Mouse (Mus musculus): ENCODE results near the gene Eno3. TPM values are rescaled to one million over a fixed set of nuclear protein-coding genes. Genes with fewer than 3 reads are reported as not detected.

Gene Eno3
- polyA plus RNA-seq, 1 experiment from 2014 or later: 12.8 TPM

DNA sequence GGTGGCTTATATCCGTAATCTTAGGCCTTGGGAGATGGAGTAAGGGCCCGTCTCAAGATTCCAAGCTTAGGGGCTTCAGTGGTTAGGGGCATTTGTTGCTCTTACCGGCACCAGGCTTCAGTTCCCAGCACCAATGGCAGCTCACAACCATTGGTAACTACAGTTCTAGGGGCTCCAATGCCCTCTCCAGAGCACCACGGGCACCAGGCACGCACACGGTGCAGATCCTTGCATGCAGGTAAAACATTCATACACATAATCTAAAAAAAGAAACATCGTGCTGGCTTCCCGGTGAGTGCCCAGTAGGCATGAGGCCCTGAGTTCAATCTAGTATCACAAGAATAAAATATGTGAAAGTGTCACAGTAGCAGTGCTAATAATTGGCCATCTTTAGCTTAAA lies 6.1 kb downstream of the Eno3 start:
- Histone ChIP-seq H3K36me3 (ENCODE audit: control insufficient read depth, insufficient read depth, low read length) (peaks cover 12% of the 10 kb centered on the region), H3K27me3 (replicated peaks; ENCODE audit: control insufficient read depth, insufficient read depth, low read length) (no peaks in the 10 kb centered on the region), H3K9ac (ENCODE audit: low read depth, low read length) (no peak overlapping the region), H3K4me3 (ENCODE audit: low read length) (no peak overlapping the region), H3K27ac (ENCODE audit: low read length) (no peak overlapping the region), H3K4me2 (ENCODE audit: low read depth, low read length) (no peak overlapping the region), H3K9me3 (ENCODE audit: control insufficient read depth, low read length) (no peaks in the 10 kb centered on the region), H3K4me1 (ENCODE audit: control insufficient read depth, insufficient read depth, low read length) (peaks cover 10% of the 10 kb centered on the region)
- WGBS: 93% methylated on average over 8 of the region's 8 CpGs
- ATAC-seq: no peak

GRCm38 (mm10) chr11:70663957-70664356 lies 7.0 kb downstream of the Eno3 start:
- no peak overlapping the region for H3K9ac ChIP-seq (ENCODE audit: low read depth, low read length)
- no peak overlapping the region for H3K4me3 ChIP-seq (ENCODE audit: low read length)
- peaks cover 12% of the 10 kb centered on the region for H3K36me3 ChIP-seq (ENCODE audit: control insufficient read depth, insufficient read depth, low read length)
- no peaks in the 10 kb centered on the region for H3K9me3 ChIP-seq (ENCODE audit: control insufficient read depth, low read length)
- H3K27me3 ChIP-seq (replicated peaks; ENCODE audit: control insufficient read depth, insufficient read depth, low read length): no peaks in the 10 kb centered on the region
- no peak overlapping the region for H3K4me2 ChIP-seq (ENCODE audit: low read depth, low read length)
- H3K27ac ChIP-seq (ENCODE audit: low read length): no peak overlapping the region
- H3K4me1 ChIP-seq (ENCODE audit: control insufficient read depth, insufficient read depth, low read length): peaks cover 5% of the 10 kb centered on the region
- WGBS: 89% methylated on average over 6 of the region's 6 CpGs
- ATAC-seq: no peak

- ATAC-seq: no peak
- Histone ChIP-seq H3K27me3 (replicated peaks; ENCODE audit: control insufficient read depth, insufficient read depth, low read length) (no peaks in the 10 kb centered on the region), H3K4me1 (ENCODE audit: control insufficient read depth, insufficient read depth, low read length) (peaks cover 2% of the 10 kb centered on the region; the same call in 1 of the 2 replicates), H3K9me3 (ENCODE audit: control insufficient read depth, low read length) (no peaks in the 10 kb centered on the region), H3K4me2 (ENCODE audit: low read depth, low read length) (no peak overlapping the region), H3K4me3 (ENCODE audit: low read length) (no peak overlapping the region), H3K27ac (ENCODE audit: low read length) (no peak overlapping the region), H3K36me3 (ENCODE audit: control insufficient read depth, insufficient read depth, low read length) (peaks cover 12% of the 10 kb centered on the region), H3K9ac (ENCODE audit: low read depth, low read length) (no peak overlapping the region)
- 92% methylated on average over 9 of the region's 9 CpGs for WGBS
These were observed 7.7 kb downstream of the Eno3 start for GRCm38 (mm10) chr11:70664741-70665140.

DNA sequence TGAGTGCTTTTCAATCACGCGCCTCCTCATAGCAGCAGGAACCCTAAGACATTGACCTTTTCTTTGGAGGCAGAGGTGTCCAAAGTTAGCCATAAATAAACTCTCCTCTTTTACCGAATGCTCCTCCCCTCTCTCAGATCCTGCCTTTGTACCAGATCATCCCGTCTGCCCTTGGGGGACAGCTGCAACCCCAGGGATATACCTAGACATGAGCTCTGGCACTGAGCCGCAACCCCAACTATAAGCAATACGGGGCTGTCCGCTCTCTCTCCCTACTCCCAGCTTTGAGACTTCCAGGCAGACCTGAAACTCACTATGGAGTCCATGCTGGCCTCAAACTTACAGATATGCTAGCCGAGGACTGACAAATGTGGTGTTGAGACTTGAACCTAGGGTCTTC lies 9.7 kb downstream of the Eno3 start:
- no peak overlapping the region for H3K4me3 ChIP-seq (ENCODE audit: low read length)
- H3K4me1 ChIP-seq (ENCODE audit: control insufficient read depth, insufficient read depth, low read length): peaks cover 13% of the 10 kb centered on the region
- no peaks in the 10 kb centered on the region for H3K9me3 ChIP-seq (ENCODE audit: control insufficient read depth, low read length)
- H3K27me3 ChIP-seq (replicated peaks; ENCODE audit: control insufficient read depth, insufficient read depth, low read length): no peaks in the 10 kb centered on the region
- no peak overlapping the region for H3K27ac ChIP-seq (ENCODE audit: low read length)
- no peak overlapping the region for H3K4me2 ChIP-seq (ENCODE audit: low read depth, low read length)
- no peak overlapping the region for H3K9ac ChIP-seq (ENCODE audit: low read depth, low read length)
- H3K36me3 ChIP-seq (ENCODE audit: control insufficient read depth, insufficient read depth, low read length): peaks cover 12% of the 10 kb centered on the region
- WGBS: 94% methylated on average over 8 of the region's 8 CpGs
- no peak for ATAC-seq

- peaks cover 12% of the 10 kb centered on the region for H3K36me3 ChIP-seq (ENCODE audit: control insufficient read depth, insufficient read depth, low read length)
These were observed 10.5 kb downstream of the Eno3 start for GRCm38 (mm10) chr11:70667271-70668150.

DNA sequence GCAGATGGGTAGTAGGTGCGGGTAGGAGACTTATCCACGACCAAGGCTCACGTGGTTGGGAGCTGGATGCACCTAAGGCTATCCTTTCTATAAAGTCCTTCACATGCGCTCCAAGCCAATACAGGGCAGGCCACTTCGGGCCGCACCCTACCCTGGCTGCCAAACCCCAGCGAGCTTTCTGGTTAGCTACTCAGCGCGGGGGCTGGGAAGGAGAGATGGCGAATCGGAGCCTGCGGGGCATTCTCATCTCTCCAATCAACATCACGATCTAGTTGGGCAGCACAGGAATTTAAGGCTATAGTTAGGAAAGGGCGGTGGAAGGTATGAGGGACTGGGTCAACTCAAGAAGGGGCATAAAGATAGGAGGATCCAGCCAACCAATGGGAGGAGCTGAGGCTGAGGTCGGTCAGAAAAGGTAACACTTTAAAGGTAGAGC lies 11.4 kb downstream of the Eno3 start:
- no peaks in the 10 kb centered on the region for H3K27me3 ChIP-seq (replicated peaks; ENCODE audit: control insufficient read depth, insufficient read depth, low read length)
- peaks cover 13% of the 10 kb centered on the region for H3K4me1 ChIP-seq (ENCODE audit: control insufficient read depth, insufficient read depth, low read length)
- H3K9ac ChIP-seq (ENCODE audit: low read depth, low read length): peak overlapping the region; percentile 67
- ATAC-seq: peak; percentile 68
- peaks cover 10% of the 10 kb centered on the region for H3K36me3 ChIP-seq (ENCODE audit: control insufficient read depth, insufficient read depth, low read length)
- H3K4me3 ChIP-seq (ENCODE audit: low read length): peak overlapping the region; percentile 71
- H3K27ac ChIP-seq (ENCODE audit: low read length): peak overlapping the region; percentile 84
- no peaks in the 10 kb centered on the region for H3K9me3 ChIP-seq (ENCODE audit: control insufficient read depth, low read length)
- H3K4me2 ChIP-seq (ENCODE audit: low read depth, low read length): peak overlapping the region; percentile 77
- WGBS: under 1% methylated on average over 15 of the region's 15 CpGs

More at GRCm38 (mm10) chr11:70667271-70668150, 10.5 kb downstream of the Eno3 start:
- Histone ChIP-seq H3K27me3 (replicated peaks; ENCODE audit: control insufficient read depth, insufficient read depth, low read length) (no peaks in the 10 kb centered on the region), H3K4me2 (ENCODE audit: low read depth, low read length) (peak overlapping the region; percentile 77), H3K4me3 (ENCODE audit: low read length) (peak overlapping the region; percentile 71), H3K9ac (ENCODE audit: low read depth, low read length) (peak overlapping the region; percentile 67), H3K27ac (ENCODE audit: low read length) (peak overlapping the region; percentile 84), H3K4me1 (ENCODE audit: control insufficient read depth, insufficient read depth, low read length) (peaks cover 13% of the 10 kb centered on the region), H3K9me3 (ENCODE audit: control insufficient read depth, low read length) (no peaks in the 10 kb centered on the region)
- no peak for ATAC-seq
- 62% methylated on average over 14 of the region's 14 CpGs for WGBS

GRCm38 (mm10) chr11:70668771-70669505 lies 11.9 kb downstream of the Eno3 start, which contains the start of gene Spag7:
Gene Spag7 (minus strand): TSS chr11:70669416.
- ATAC-seq: peak; percentile 97
- Histone ChIP-seq H3K27ac (ENCODE audit: low read length) (peak within 1 kb of the TSS; percentile 98), H3K9me3 (ENCODE audit: control insufficient read depth, low read length) (no peaks in the 10 kb centered on the region), H3K4me3 (ENCODE audit: low read length) (peak within 1 kb of the TSS; percentile 71), H3K4me1 (ENCODE audit: control insufficient read depth, insufficient read depth, low read length) (peaks cover 13% of the 10 kb centered on the region), H3K4me2 (ENCODE audit: low read depth, low read length) (peak within 1 kb of the TSS; percentile 87), H3K27me3 (replicated peaks; ENCODE audit: control insufficient read depth, insufficient read depth, low read length) (no peaks in the 10 kb centered on the region), H3K36me3 (ENCODE audit: control insufficient read depth, insufficient read depth, low read length) (peaks cover 12% of the 10 kb centered on the region), H3K9ac (ENCODE audit: low read depth, low read length) (peak within 1 kb of the TSS; percentile 86)
- under 1% methylated on average over 44 of the region's 44 CpGs for WGBS

- H3K27me3 ChIP-seq (replicated peaks; ENCODE audit: control insufficient read depth, insufficient read depth, low read length): no peaks in the 10 kb centered on the region
- peak overlapping the region; percentile 86 for H3K9ac ChIP-seq (ENCODE audit: low read depth, low read length)
- H3K4me1 ChIP-seq (ENCODE audit: control insufficient read depth, insufficient read depth, low read length): peaks cover 13% of the 10 kb centered on the region
- peak overlapping the region; percentile 98 for H3K27ac ChIP-seq (ENCODE audit: low read length)
- peak overlapping the region; percentile 87 for H3K4me2 ChIP-seq (ENCODE audit: low read depth, low read length)
- peak overlapping the region; percentile 71 for H3K4me3 ChIP-seq (ENCODE audit: low read length)
- WGBS: under 1% methylated on average over 31 of the region's 31 CpGs
- H3K36me3 ChIP-seq (ENCODE audit: control insufficient read depth, insufficient read depth, low read length): peaks cover 10% of the 10 kb centered on the region
- H3K9me3 ChIP-seq (ENCODE audit: control insufficient read depth, low read length): no peaks in the 10 kb centered on the region
- ATAC-seq: peak; percentile 21
These were observed 12.8 kb downstream of the Eno3 start for GRCm38 (mm10) chr11:70669582-70670345.

GRCm38 (mm10) chr11:70670483-70670882 lies 13.5 kb downstream of the Eno3 start:
- Histone ChIP-seq H3K4me3 (ENCODE audit: low read length) (peak overlapping the region; percentile 71), H3K9ac (ENCODE audit: low read depth, low read length) (peak overlapping the region; percentile 86), H3K36me3 (ENCODE audit: control insufficient read depth, insufficient read depth, low read length) (peaks cover 4% of the 10 kb centered on the region)

More at GRCm38 (mm10) chr11:70670483-70670882, 13.5 kb downstream of the Eno3 start:
- Histone ChIP-seq H3K4me1 (ENCODE audit: control insufficient read depth, insufficient read depth, low read length) (peaks cover 13% of the 10 kb centered on the region), H3K27ac (ENCODE audit: low read length) (peak overlapping the region; percentile 98), H3K4me2 (ENCODE audit: low read depth, low read length) (peak overlapping the region; percentile 87), H3K27me3 (replicated peaks; ENCODE audit: control insufficient read depth, insufficient read depth, low read length) (no peaks in the 10 kb centered on the region), H3K9me3 (ENCODE audit: control insufficient read depth, low read length) (no peaks in the 10 kb centered on the region)
- no peak for ATAC-seq
- WGBS: 47% methylated on average over 14 of the region's 14 CpGs
